Mouse (Mus musculus) G1E-ER4 (cell line): ENCODE results near the gene Dffa. TPM values are rescaled to one million over a fixed set of nuclear protein-coding genes. Genes with fewer than 3 reads are reported as not detected.

ENCODE experiments used
- GATA1 ChIP-seq: IDR thresholded peaks from one replicate; pipeline ENCODE4 v1.8.0; 2012; ENCODE audit warnings: low read length, inconsistent platforms
- polyA plus RNA-seq: library from polyadenylated mRNA; stranded (reverse); fragments of >175 nt; gene quantifications from 2 replicates; pipeline ENCODE4 v1.2.3, GENCODE M21; 2012

The Dffa gene
- polyA plus RNA-seq, 1 experiment, result 9.9 TPM

- TF ChIP-seq GATA1, result no peak
These were observed 24.3 kb upstream of the Dffa start for GRCm38 (mm10) chr4:149079629-149080028.

- no peak for TF ChIP-seq GATA1
These were observed 23.8 kb upstream of the Dffa start for GRCm38 (mm10) chr4:149080111-149080510.

GRCm38 (mm10) chr4:149081528-149081927 is 22.4 kb upstream of the Dffa start:
- TF ChIP-seq GATA1, result no peak

- no peak for TF ChIP-seq GATA1
These were observed 18.6 kb upstream of the Dffa start for GRCm38 (mm10) chr4:149085381-149085780.

- no peak for TF ChIP-seq GATA1
These were observed 12.6 kb upstream of the Dffa start for GRCm38 (mm10) chr4:149091364-149091763.

GRCm38 (mm10) chr4:149097956-149098355 is 6.0 kb upstream of the Dffa start:
- no peak for TF ChIP-seq GATA1

GRCm38 (mm10) chr4:149098571-149098970 is 5.4 kb upstream of the Dffa start:
- no peak for TF ChIP-seq GATA1

- TF ChIP-seq GATA1, result no peak
These were observed 4.5 kb upstream of the Dffa start, which contains the start of gene Pex14 for GRCm38 (mm10) chr4:149099369-149100017. Gene Pex14, minus strand, starts transcription at chr4:149099876.

GRCm38 (mm10) chr4:149101456-149101855 is 2.5 kb upstream of the Dffa start:
- no peak for TF ChIP-seq GATA1

GRCm38 (mm10) chr4:149123432-149123831 is 19.5 kb downstream of the Dffa start:
- TF ChIP-seq GATA1, result no peak

- no peak for TF ChIP-seq GATA1
These were observed 21.6 kb downstream of the Dffa start for GRCm38 (mm10) chr4:149125341-149126114.

- no peak for TF ChIP-seq GATA1
These were observed 22.2 kb downstream of the Dffa start for GRCm38 (mm10) chr4:149126115-149126509.

GRCm38 (mm10) chr4:149126663-149127062 is 22.7 kb downstream of the Dffa start, which contains the start of gene Cort:
Gene Cort, minus strand, starts transcription at chr4:149126763.
- no peak for TF ChIP-seq GATA1

GRCm38 (mm10) chr4:149128467-149128866 is 24.5 kb downstream of the Dffa start:
- TF ChIP-seq GATA1, result no peak

GRCm38 (mm10) chr4:149131021-149131752 is 27.2 kb downstream of the Dffa start:
- no peak for TF ChIP-seq GATA1

- no peak for TF ChIP-seq GATA1
These were observed 28.0 kb downstream of the Dffa start for GRCm38 (mm10) chr4:149131789-149132565.
